Mouse (Mus musculus): ENCODE measurements around the gene Diaph3. TPM values are rescaled to one million over a fixed set of nuclear protein-coding genes. Genes with fewer than 3 reads are reported as not detected.

The Diaph3 gene
- 12.8 and 13.3 TPM in 2 replicates for polyA plus RNA-seq (2016; fragmentation: Nextera tagmentation; extraction: Ambion mirVana)

DNA sequence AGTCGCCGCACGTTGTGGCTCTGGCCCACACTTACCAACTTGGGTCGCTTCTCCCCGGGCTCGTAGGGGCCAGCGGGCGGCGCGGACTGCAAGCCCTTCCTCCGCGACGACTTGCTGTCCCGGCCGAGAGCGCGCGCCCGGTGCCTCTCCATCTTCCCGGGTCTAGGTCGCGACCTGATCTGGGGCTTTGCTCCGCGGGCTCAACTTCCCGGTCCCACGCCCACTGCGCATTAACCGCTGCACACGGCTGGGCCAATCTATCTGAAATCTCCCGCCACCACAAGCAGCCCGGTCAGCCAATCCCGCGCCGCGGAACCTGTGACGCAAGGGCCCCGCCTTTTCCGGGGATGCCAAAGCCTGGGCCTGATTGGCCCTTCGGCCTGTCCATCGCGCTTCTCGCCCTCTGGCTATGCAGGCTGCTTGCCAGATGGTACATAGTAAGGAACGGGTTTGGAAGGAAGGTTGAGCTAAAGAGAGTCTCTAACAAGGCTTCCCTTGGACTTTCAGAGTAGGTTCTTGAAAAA, at the start of gene Diaph3:
TSS of gene Diaph3 (minus strand) at position 273 of the 524 bp plus-strand sequence.
- no peaks in the 10 kb centered on the region for H3K9me3 ChIP-seq
- peak within 1 kb of the TSS; percentile 63 for H3K9ac ChIP-seq
- H3K36me3 ChIP-seq: no peaks in the 10 kb centered on the region
- ATAC-seq (ENCODE audit: insufficient number of reproducible peaks, insufficient read depth, low FRiP score, low TSS enrichment): peak; percentile 98
- H3K27ac ChIP-seq: no peak within 1 kb of the TSS
- no peaks in the 10 kb centered on the region for H3K27me3 ChIP-seq
- H3K4me3 ChIP-seq: peak within 1 kb of the TSS; percentile 75
- H3K4me1 ChIP-seq: no peaks in the 10 kb centered on the region
- under 1% methylated on average over 43 of the region's 43 CpGs for WGBS
- H3K4me2 ChIP-seq (replicated peaks): peak within 1 kb of the TSS; percentile 79

DNA sequence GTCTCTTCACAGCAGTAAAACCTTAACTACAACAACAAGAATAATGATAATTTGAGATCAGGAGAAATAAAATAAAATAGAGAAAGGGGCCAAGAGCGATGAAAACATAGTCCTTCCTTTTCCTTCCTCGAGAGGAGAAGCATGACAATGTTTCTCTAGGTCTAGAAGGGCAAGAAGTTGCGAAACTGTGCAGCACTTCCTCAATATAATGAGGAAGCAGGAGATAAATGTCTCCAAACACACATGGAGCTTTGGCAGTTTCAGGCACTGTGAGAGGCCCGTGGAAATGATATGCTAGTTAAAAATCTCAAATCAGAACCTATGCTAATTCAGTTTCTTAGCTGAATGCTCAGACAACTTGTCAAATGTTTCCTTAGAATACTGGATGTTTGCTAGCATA, 49.6 kb upstream of the Diaph3 start:
- Histone ChIP-seq H3K27ac (no peak overlapping the region), H3K9me3 (no peaks in the 10 kb centered on the region), H3K36me3 (no peaks in the 10 kb centered on the region), H3K4me1 (no peaks in the 10 kb centered on the region), H3K27me3 (no peaks in the 10 kb centered on the region), H3K4me3 (no peak overlapping the region), H3K4me2 (replicated peaks) (no peak overlapping the region), H3K9ac (no peak overlapping the region)
- ATAC-seq (ENCODE audit: insufficient number of reproducible peaks, insufficient read depth, low FRiP score, low TSS enrichment): no peak
- WGBS: 91% methylated on average over 4 of the region's 4 CpGs

DNA sequence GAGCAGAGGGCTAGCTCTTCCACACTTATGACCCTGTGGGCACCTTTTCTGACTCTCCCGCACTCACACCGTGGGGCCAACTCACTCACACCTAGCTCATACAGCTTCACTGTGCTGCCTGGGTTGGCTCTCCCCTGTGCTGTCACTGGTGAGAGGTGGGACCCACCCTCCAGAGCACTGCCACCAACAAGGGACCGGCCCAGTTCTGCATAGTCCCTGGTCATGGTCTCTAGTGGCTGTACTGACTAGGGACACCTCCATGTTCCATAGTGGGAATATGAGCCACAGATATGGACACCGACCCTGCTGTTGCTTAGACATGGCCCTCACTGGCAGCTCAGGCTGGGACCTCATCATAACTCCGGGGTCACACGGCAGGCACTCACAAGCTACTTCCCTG, 30.5 kb upstream of the Diaph3 start:
- WGBS: 96% methylated on average over 6 of the region's 6 CpGs
- Histone ChIP-seq H3K4me2 (replicated peaks) (no peak overlapping the region), H3K9ac (no peak overlapping the region), H3K4me3 (no peak overlapping the region), H3K36me3 (no peaks in the 10 kb centered on the region), H3K9me3 (no peaks in the 10 kb centered on the region), H3K4me1 (no peaks in the 10 kb centered on the region), H3K27ac (no peak overlapping the region), H3K27me3 (no peaks in the 10 kb centered on the region)
- ATAC-seq (ENCODE audit: insufficient number of reproducible peaks, insufficient read depth, low FRiP score, low TSS enrichment): peak; percentile 28; the same call in 1 of the 2 replicates

DNA sequence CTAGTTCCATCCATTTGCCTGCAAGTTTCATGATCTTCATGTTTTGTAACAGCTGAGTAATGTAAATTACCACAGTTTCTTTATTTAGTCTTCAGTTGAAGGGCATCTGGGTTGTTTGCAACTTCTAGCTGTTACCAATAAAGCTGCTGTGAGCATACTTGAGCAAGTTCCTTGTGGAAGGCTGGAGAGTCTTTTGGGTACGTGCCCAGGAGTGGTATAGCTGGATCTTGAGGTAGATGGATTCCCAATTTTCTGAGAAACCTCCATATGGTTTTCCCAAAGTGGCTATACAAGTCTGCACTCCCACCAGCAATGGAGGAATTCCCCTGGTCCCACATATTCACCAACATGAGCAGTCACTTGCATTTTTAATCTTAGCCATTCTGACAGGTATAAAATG, 28.1 kb upstream of the Diaph3 start:
- Histone ChIP-seq H3K36me3 (no peaks in the 10 kb centered on the region), H3K4me3 (no peak overlapping the region), H3K27me3 (no peaks in the 10 kb centered on the region), H3K4me2 (replicated peaks) (no peak overlapping the region), H3K9me3 (no peaks in the 10 kb centered on the region), H3K27ac (no peak overlapping the region), H3K4me1 (no peaks in the 10 kb centered on the region), H3K9ac (no peak overlapping the region)
- 74% methylated on average over 1 of the region's 1 CpGs for WGBS
- no peak for ATAC-seq (ENCODE audit: insufficient number of reproducible peaks, insufficient read depth, low FRiP score, low TSS enrichment)

DNA sequence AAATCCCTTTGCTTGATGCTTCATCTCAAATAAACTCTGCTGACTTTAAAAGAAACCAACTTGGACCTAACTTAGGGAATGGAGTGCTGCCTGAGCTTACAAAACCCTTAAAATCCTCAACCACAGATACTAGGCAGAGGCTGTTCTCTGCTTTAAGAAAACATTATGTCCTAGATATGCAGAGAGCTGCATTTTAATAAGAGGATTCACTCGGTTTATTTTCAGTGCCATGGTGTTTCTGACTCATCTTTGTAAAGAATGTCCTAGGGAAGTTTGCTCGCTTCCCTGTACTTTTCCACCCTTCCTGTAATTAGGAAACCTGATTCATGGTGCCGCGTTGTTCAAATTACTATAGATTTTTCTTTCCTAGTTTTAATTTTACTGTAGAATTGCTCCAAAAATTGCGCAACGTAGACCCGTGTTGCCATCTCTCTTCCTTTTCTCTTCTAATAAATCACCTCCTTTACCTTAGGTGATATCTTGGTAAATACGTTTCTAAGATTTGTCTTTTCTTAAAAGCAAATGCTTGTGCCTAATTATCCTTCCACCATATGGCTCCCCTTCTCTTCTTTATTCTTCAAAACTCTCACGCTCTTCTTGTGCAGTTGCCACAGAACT, 14.7 kb upstream of the Diaph3 start:
- Histone ChIP-seq H3K36me3 (no peaks in the 10 kb centered on the region), H3K9me3 (no peaks in the 10 kb centered on the region), H3K4me3 (no peak overlapping the region), H3K27ac (no peak overlapping the region), H3K4me2 (replicated peaks) (no peak overlapping the region), H3K4me1 (no peaks in the 10 kb centered on the region), H3K27me3 (no peaks in the 10 kb centered on the region), H3K9ac (no peak overlapping the region)
- WGBS: 79% methylated on average over 9 of the region's 9 CpGs
- no peak for ATAC-seq (ENCODE audit: insufficient number of reproducible peaks, insufficient read depth, low FRiP score, low TSS enrichment)

DNA sequence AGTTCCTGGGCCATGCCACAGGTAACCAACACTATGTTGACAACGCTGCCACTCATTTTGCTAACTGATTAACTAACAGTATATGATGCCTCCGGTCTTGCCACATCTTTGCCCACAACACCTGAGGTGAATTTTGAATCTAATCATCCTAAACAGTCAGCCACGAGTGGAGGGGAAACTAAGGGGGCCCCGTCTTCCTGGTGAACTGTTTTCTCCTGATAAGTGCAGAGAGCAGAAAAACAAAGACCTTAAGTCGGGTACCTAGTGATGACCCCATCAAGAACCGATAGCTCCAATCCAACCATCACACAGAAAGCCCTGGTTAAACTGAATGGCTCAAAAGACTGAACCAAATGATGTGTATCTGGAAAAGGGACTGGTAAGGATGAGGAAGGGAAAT, 8.6 kb upstream of the Diaph3 start:
- Histone ChIP-seq H3K27ac (no peak overlapping the region), H3K27me3 (no peaks in the 10 kb centered on the region), H3K9ac (no peak overlapping the region), H3K9me3 (no peaks in the 10 kb centered on the region), H3K36me3 (no peaks in the 10 kb centered on the region), H3K4me1 (no peaks in the 10 kb centered on the region), H3K4me2 (replicated peaks) (no peak overlapping the region), H3K4me3 (no peak overlapping the region)
- WGBS: 81% methylated on average over 6 of the region's 6 CpGs
- ATAC-seq (ENCODE audit: insufficient number of reproducible peaks, insufficient read depth, low FRiP score, low TSS enrichment): no peak

DNA sequence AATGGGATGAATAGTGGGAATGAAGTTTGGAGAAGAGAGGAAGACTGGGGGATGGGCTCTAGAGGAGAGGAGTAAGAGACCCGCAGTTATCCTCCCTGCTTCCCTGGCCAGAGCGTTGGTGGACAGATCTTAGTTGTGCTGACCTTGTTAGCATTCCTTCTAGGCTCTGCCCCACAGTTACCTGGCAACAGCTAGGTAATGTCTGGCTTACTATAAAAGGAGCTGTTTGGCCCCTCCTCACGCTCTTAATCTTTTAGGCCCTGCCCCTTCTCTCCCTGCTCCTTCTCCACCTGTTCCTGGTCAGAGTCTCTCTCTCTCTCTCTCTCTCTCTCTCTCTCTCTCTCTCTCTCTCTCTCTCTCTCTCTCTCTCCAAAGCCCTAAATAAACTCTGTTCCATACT, 5.7 kb upstream of the Diaph3 start:
- ATAC-seq (ENCODE audit: insufficient number of reproducible peaks, insufficient read depth, low FRiP score, low TSS enrichment): no peak
- Histone ChIP-seq H3K27ac (no peak overlapping the region), H3K36me3 (no peaks in the 10 kb centered on the region), H3K27me3 (no peaks in the 10 kb centered on the region), H3K4me2 (replicated peaks) (no peak overlapping the region), H3K4me1 (no peaks in the 10 kb centered on the region), H3K9me3 (no peaks in the 10 kb centered on the region), H3K9ac (no peak overlapping the region), H3K4me3 (no peak overlapping the region)
- WGBS: 27% methylated on average over 3 of the region's 3 CpGs

DNA sequence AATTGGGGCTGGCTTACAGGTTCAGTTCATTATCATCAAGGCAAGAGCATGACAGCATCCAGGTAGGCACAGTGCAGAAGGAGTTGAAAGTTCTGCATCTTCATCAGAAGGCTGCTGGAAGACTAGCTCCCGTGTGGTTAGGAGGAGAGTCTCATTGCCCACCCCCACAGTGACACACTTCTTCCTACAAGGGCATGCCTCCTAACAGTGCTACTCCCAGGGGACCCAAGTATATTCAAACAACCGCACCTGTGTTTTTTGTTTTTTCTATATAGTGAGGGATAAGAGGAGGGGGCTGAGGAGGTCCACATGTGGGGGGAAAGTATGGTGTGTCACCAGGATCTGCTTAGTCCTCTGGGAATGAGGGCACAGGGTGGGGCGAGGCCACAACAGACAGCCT, 4.3 kb upstream of the Diaph3 start:
- no peak overlapping the region for H3K27ac ChIP-seq
- no peak overlapping the region for H3K4me3 ChIP-seq
- no peaks in the 10 kb centered on the region for H3K27me3 ChIP-seq
- no peaks in the 10 kb centered on the region for H3K36me3 ChIP-seq
- H3K9ac ChIP-seq: no peak overlapping the region
- H3K9me3 ChIP-seq: no peaks in the 10 kb centered on the region
- H3K4me1 ChIP-seq: no peaks in the 10 kb centered on the region
- no peak for ATAC-seq (ENCODE audit: insufficient number of reproducible peaks, insufficient read depth, low FRiP score, low TSS enrichment)
- no peak overlapping the region for H3K4me2 ChIP-seq (replicated peaks)
- WGBS: 69% methylated on average over 3 of the region's 3 CpGs

DNA sequence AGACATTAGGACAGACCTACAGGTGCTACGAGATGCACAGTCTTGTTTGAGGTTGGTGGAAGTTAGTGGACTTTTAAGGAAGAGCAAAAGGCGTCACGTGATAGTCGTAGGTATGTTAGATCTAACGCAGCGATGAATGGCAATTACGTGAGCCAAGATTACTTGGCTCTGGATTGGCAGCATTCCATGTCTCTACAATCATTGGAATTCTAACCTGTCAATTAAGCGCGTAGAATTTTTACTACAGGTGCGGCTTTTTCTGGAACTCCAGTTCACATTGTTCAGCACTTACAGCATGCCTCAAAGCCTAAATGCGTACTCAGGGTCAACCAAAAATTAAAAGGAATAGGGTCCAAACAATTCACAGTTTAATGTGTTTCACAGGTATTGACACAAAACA, 742 bp upstream of the Diaph3 start:
- no peaks in the 10 kb centered on the region for H3K36me3 ChIP-seq
- 71% methylated on average over 11 of the region's 11 CpGs for WGBS
- H3K9me3 ChIP-seq: no peaks in the 10 kb centered on the region
- peak overlapping the region; percentile 79 for H3K4me2 ChIP-seq (replicated peaks)
- H3K9ac ChIP-seq: no peak overlapping the region
- ATAC-seq (ENCODE audit: insufficient number of reproducible peaks, insufficient read depth, low FRiP score, low TSS enrichment): no peak
- H3K4me1 ChIP-seq: no peaks in the 10 kb centered on the region
- H3K4me3 ChIP-seq: 0 out of 2 replicates have a peak overlapping the region, but pooled peaks have one; percentile 75
- H3K27me3 ChIP-seq: no peaks in the 10 kb centered on the region
- H3K27ac ChIP-seq: no peak overlapping the region

DNA sequence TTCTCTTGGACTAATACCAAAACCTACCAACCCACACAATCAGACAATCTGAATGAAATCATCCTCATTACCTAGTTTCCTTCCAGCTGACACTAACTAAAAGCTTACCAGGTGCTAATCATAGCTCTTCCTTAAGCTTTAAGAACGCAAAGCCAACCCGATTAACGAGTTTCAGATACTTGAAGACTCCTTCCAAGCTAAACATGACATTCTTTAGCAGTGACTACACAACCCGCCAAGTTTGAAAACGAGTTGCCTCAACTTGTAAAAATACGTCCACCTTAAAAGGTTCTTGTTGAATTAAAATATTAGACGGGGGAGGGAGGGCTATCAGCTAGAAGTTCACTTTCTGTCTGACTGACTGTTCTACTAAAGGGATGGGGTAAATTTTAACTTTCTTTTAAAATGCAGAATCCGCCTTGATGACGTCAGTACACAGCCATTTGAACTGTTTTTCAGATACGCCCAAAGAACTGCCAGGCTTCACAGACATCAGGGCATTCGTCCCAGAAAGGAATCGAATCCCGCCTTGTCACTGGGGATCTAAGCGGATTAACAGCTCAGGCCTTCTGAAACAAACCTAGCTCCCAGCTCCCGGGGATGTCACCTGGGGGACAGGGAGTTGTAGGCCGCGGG, 590 bp downstream of the Diaph3 start:
- H3K4me3 ChIP-seq: peak overlapping the region; percentile 75
- ATAC-seq (ENCODE audit: insufficient number of reproducible peaks, insufficient read depth, low FRiP score, low TSS enrichment): no peak; the same call in 1 of the 2 replicates
- H3K9ac ChIP-seq: peak overlapping the region; percentile 63
- no peaks in the 10 kb centered on the region for H3K9me3 ChIP-seq
- H3K4me1 ChIP-seq: no peaks in the 10 kb centered on the region
- no peaks in the 10 kb centered on the region for H3K27me3 ChIP-seq
- H3K36me3 ChIP-seq: no peaks in the 10 kb centered on the region
- H3K4me2 ChIP-seq (replicated peaks): peak overlapping the region; percentile 79
- whole genome bisulfite sequencing: 2% methylated on average over 17 of the region's 17 CpGs
- H3K27ac ChIP-seq: no peak overlapping the region

DNA sequence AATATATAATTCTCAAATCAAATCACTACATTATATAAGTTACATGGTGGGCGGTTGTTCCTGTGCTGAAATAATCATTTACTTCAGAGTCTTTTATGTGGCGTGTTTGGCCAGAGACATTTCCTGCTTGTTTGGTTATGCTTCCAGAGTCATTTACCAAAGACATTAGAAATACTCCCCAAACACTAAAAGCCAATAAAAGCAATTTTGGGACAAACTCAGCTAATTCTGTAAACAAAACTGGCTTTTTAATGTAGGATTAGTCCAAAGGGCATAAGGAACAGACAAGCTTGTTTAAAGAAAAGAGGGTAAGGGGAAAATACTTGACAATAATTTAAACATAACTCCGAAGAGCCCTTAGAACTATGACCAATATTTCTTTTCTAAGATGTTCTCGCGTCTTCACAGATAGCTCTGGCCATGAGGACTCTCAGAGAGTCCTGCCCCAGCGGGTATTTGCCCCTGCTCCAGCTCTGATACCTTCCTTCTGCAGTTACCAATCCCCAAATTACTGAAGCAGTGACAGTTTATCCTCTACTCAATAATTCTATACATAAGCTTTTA, 14.9 kb downstream of the Diaph3 start:
- ATAC-seq (ENCODE audit: insufficient number of reproducible peaks, insufficient read depth, low FRiP score, low TSS enrichment): no peak
- 91% methylated on average over 6 of the region's 6 CpGs for WGBS
- no peaks in the 10 kb centered on the region for H3K27me3 ChIP-seq
- no peak overlapping the region for H3K27ac ChIP-seq
- no peak overlapping the region for H3K4me3 ChIP-seq
- no peaks in the 10 kb centered on the region for H3K36me3 ChIP-seq
- H3K4me1 ChIP-seq: 0 out of 2 replicates have a peak, but pooled peaks cover 8% of the 10 kb centered on the region
- no peak overlapping the region for H3K9ac ChIP-seq
- H3K4me2 ChIP-seq (replicated peaks): no peak overlapping the region
- no peaks in the 10 kb centered on the region for H3K9me3 ChIP-seq

DNA sequence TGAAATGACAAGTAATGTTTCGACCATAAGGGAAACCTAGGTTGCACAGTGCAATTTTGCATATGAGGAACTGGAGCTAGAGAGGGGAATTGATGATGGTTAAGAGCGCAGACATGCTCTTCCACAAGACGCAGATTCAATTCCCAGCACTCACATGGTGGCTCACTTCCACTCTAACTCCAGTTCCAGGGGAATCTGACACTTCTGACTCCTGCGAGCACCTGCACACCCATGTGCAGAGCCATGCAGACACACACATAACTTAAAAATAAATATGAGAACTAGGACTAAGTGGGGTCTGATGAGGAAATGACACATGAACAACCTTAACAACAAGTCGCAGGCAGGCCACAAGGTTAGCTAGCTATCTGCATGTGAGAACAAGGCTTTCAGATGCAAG, 15.5 kb downstream of the Diaph3 start:
- Histone ChIP-seq H3K9ac (no peak overlapping the region), H3K4me3 (no peak overlapping the region), H3K27me3 (no peaks in the 10 kb centered on the region), H3K4me2 (replicated peaks) (no peak overlapping the region), H3K9me3 (no peaks in the 10 kb centered on the region), H3K4me1 (0 out of 2 replicates have a peak, but pooled peaks cover 8% of the 10 kb centered on the region), H3K36me3 (no peaks in the 10 kb centered on the region), H3K27ac (no peak overlapping the region)
- WGBS: 85% methylated on average over 5 of the region's 5 CpGs
- no peak for ATAC-seq (ENCODE audit: insufficient number of reproducible peaks, insufficient read depth, low FRiP score, low TSS enrichment)

All from embryonic facial prominence, embryonic 12.5 days (tissue).